Mouse (Mus musculus) spleen, postnatal 4 days (tissue): ENCODE results near the gene Stard3nl.
"Not testable (repeated sequence)": the region's sequence is repeated elsewhere in the genome, so short reads cannot be mapped to it uniquely, and the experiment has no call there.

Experiments
- DNase-seq, 2 experiments: peaks; one replicate each; pipeline ENCODE4 v3.0.0; 2022; ENCODE audit warnings: low spot score in 2 of 2

The Stard3nl gene

GRCm38 (mm10) chr13:19381112-19381828 lies 14.3 kb downstream of the Stard3nl start:
- no peak for DNase-seq

GRCm38 (mm10) chr13:19379313-19379712 lies 16.3 kb downstream of the Stard3nl start:
- no peak for DNase-seq

GRCm38 (mm10) chr13:19372133-19372729 lies 23.4 kb downstream of the Stard3nl start:
- no peak for DNase-seq

- DNase-seq = peak in 1 of 2 experiments; percentile 34
These were observed 26.8 kb downstream of the Stard3nl start for GRCm38 (mm10) chr13:19368817-19369216.

- peak in 1 of 2 experiments; percentile 44 for DNase-seq
These were observed 28.1 kb downstream of the Stard3nl start for GRCm38 (mm10) chr13:19367536-19367935.

- DNase-seq = peak in 1 of 2 experiments; percentile 14
These were observed 28.7 kb downstream of the Stard3nl start for GRCm38 (mm10) chr13:19366866-19367265.

GRCm38 (mm10) chr13:19365596-19365995 lies 30.0 kb downstream of the Stard3nl start:
- DNase-seq = peak in 1 of 2 experiments; percentile 44

GRCm38 (mm10) chr13:19364245-19364772 lies 31.3 kb downstream of the Stard3nl start:
- peak; percentile 44 to 72 for DNase-seq

- DNase-seq = no peak
These were observed 33.2 kb downstream of the Stard3nl start for GRCm38 (mm10) chr13:19362358-19362757.

- no peak for DNase-seq
These were observed 37.6 kb downstream of the Stard3nl start for GRCm38 (mm10) chr13:19358027-19358426.

- no peak for DNase-seq
These were observed 38.3 kb downstream of the Stard3nl start for GRCm38 (mm10) chr13:19357301-19357700.

GRCm38 (mm10) chr13:19356720-19357119 lies 38.9 kb downstream of the Stard3nl start:
- no peak for DNase-seq

GRCm38 (mm10) chr13:19356120-19356519 lies 39.5 kb downstream of the Stard3nl start:
- DNase-seq = no peak

GRCm38 (mm10) chr13:19352795-19353194 lies 42.8 kb downstream of the Stard3nl start:
- no peak for DNase-seq

GRCm38 (mm10) chr13:19340356-19340755 lies 55.2 kb downstream of the Stard3nl start:
- not testable (repeated sequence) for DNase-seq

- not testable (repeated sequence) for DNase-seq
These were observed 59.3 kb downstream of the Stard3nl start for GRCm38 (mm10) chr13:19336310-19336709.
